Mouse (Mus musculus) ovary, postnatal 14 days (tissue): ENCODE results near the gene Adm2.
A peak's percentile ranks its signal among the peaks of the same experiment; 100 is the strongest.

Source experiments
- DNase-seq: peaks from one replicate; pipeline ENCODE4 v3.0.0; 2022; ENCODE audit warnings: low spot score

Gene Adm2

GRCm38 (mm10) chr15:89356372-89356771, 33.9 kb downstream of the Adm2 start:
- DNase-seq, result peak; percentile 55

GRCm38 (mm10) chr15:89358784-89359183, 36.3 kb downstream of the Adm2 start:
- DNase-seq, result no peak

- no peak for DNase-seq
These were observed 40.5 kb downstream of the Adm2 start for GRCm38 (mm10) chr15:89363051-89363450.

- no peak for DNase-seq
These were observed 42.6 kb downstream of the Adm2 start for GRCm38 (mm10) chr15:89365141-89365551.

GRCm38 (mm10) chr15:89372068-89372467, 49.5 kb downstream of the Adm2 start:
- no peak for DNase-seq

- no peak for DNase-seq
These were observed 50.0 kb downstream of the Adm2 start for GRCm38 (mm10) chr15:89372536-89372935.

- DNase-seq, result peak; percentile 65
These were observed 50.7 kb downstream of the Adm2 start for GRCm38 (mm10) chr15:89373027-89373761.

GRCm38 (mm10) chr15:89373762-89374248, 51.3 kb downstream of the Adm2 start, which contains the start of gene Sco2:
Gene Sco2, minus strand, starts transcription at chr15:89373846.
- DNase-seq, result peak; percentile 91
